Mouse (Mus musculus): Measurements from ENCODE around the gene Ncoa3. TPM values are rescaled to one million over a fixed set of nuclear protein-coding genes. Genes with fewer than 3 reads are reported as not detected.
A peak's percentile ranks its signal among the peaks of the same experiment; 100 is the strongest.

Ncoa3 gene
- polyA plus RNA-seq, 1 experiment from 2014 or later = 4.2 TPM

- Histone ChIP-seq H3K9me3 (replicated peaks; ENCODE audit: control insufficient read depth, low read length) (no peaks in the 10 kb centered on the region), H3K36me3 (ENCODE audit: control insufficient read depth, insufficient read depth) (no peaks in the 10 kb centered on the region), H3K9ac (ENCODE audit: low read depth, low read length) (no peak overlapping the region), H3K4me1 (ENCODE audit: control insufficient read depth, low read depth, low read length) (no peaks in the 10 kb centered on the region), H3K27ac (ENCODE audit: low read length) (no peak overlapping the region), H3K4me2 (ENCODE audit: low read depth, low read length) (no peak overlapping the region), H3K27me3 (ENCODE audit: control insufficient read depth, insufficient read depth, low read depth, low read length) (no peaks in the 10 kb centered on the region), H3K4me3 (ENCODE audit: low read depth, low read length) (no peak overlapping the region)
- WGBS (ENCODE audit: insufficient replicate concordance) = 69% methylated on average over 29 of the region's 29 CpGs
- no peak for ATAC-seq (ENCODE audit: low read depth)
Observed at GRCm38 (mm10) chr2:166086457-166087233, 94.2 kb downstream of the Ncoa3 start.

DNA sequence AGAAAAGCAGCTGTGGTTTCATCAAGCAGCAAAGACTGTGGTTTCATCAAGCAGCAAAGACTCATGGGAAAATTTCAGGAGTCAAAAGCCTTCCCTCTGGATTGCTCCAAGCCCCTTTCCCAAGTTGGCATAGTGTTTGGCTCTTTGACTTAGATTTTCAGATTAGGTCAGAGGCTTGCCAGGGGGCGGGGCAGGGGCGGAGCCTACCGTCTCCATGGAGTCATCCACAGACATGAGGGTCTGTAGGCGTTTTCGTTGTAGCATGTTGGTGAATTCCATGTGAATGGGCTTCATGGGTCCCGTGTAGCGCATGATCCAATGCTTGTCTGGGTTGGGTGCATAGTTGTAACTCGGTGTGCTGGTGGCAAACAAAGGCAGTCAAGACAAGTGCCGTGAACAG is 96.6 kb downstream of the Ncoa3 start:
- no peak overlapping the region for H3K4me3 ChIP-seq (ENCODE audit: low read depth, low read length)

DNA sequence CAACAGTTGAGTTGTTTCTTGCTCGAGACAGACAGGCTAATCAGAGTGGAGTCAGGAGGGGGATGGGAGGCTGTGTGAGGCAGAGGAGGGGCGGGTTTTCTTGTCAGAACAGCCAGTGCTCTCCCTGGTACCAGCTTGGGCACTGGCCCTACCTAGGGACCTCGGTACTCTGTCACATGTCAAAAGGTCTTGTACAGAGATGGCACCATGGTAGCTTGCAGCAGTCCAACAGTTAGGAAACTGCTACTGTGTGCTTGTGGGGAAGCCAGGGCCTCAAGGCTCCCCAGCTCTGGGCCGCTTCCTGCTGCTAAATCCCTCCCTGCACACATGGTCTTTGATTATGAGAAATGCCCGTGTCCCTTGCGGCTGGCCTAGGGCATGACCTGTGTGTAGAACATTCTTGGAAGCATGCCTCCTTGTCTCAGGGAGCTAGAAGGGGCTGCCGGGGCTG is 97.7 kb downstream of the Ncoa3 start:
- Histone ChIP-seq H3K27me3 (ENCODE audit: control insufficient read depth, insufficient read depth, low read depth, low read length) (no peaks in the 10 kb centered on the region), H3K4me1 (ENCODE audit: control insufficient read depth, low read depth, low read length) (no peaks in the 10 kb centered on the region), H3K9ac (ENCODE audit: low read depth, low read length) (no peak overlapping the region), H3K4me3 (ENCODE audit: low read depth, low read length) (no peak overlapping the region), H3K4me2 (ENCODE audit: low read depth, low read length) (no peak overlapping the region), H3K36me3 (ENCODE audit: control insufficient read depth, insufficient read depth) (no peaks in the 10 kb centered on the region), H3K9me3 (replicated peaks; ENCODE audit: control insufficient read depth, low read length) (no peaks in the 10 kb centered on the region), H3K27ac (ENCODE audit: low read length) (no peak overlapping the region)
- no peak for ATAC-seq (ENCODE audit: low read depth)
- 33% methylated on average over 7 of the region's 7 CpGs for whole genome bisulfite sequencing (ENCODE audit: insufficient replicate concordance)

More for the DNA sequence above, 96.6 kb downstream of the Ncoa3 start:
- Histone ChIP-seq H3K4me1 (ENCODE audit: control insufficient read depth, low read depth, low read length) (no peaks in the 10 kb centered on the region), H3K27ac (ENCODE audit: low read length) (no peak overlapping the region), H3K4me2 (ENCODE audit: low read depth, low read length) (no peak overlapping the region), H3K9me3 (replicated peaks; ENCODE audit: control insufficient read depth, low read length) (no peaks in the 10 kb centered on the region), H3K36me3 (ENCODE audit: control insufficient read depth, insufficient read depth) (no peaks in the 10 kb centered on the region), H3K9ac (ENCODE audit: low read depth, low read length) (no peak overlapping the region), H3K27me3 (ENCODE audit: control insufficient read depth, insufficient read depth, low read depth, low read length) (no peaks in the 10 kb centered on the region)
- 66% methylated on average over 9 of the region's 9 CpGs for WGBS (ENCODE audit: insufficient replicate concordance)
- ATAC-seq (ENCODE audit: low read depth) = no peak

DNA sequence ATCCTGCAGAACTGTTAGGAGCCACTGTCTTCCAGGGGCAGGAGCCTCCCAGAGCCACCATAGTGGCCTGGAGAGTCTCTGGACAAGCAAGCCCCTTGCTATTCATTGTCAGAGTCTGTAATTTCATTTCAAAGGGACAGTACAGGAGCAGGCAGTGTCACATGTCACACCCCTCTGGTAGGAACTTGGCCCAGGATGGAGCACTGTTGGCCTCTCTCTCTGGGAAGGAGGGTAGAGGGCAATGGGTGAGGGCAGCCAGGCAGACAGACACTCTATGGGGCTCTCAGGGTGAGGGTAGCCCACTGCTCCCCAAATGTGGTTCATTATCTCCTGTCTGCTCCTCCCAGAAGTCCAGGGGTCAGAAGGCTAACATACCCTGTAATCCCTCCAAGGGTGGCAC is 99.2 kb downstream of the Ncoa3 start:
- Histone ChIP-seq H3K9me3 (replicated peaks; ENCODE audit: control insufficient read depth, low read length) (no peaks in the 10 kb centered on the region), H3K4me3 (ENCODE audit: low read depth, low read length) (no peak overlapping the region), H3K4me2 (ENCODE audit: low read depth, low read length) (no peak overlapping the region), H3K4me1 (ENCODE audit: control insufficient read depth, low read depth, low read length) (no peaks in the 10 kb centered on the region), H3K36me3 (ENCODE audit: control insufficient read depth, insufficient read depth) (no peaks in the 10 kb centered on the region), H3K27me3 (ENCODE audit: control insufficient read depth, insufficient read depth, low read depth, low read length) (no peaks in the 10 kb centered on the region), H3K9ac (ENCODE audit: low read depth, low read length) (no peak overlapping the region), H3K27ac (ENCODE audit: low read length) (no peak overlapping the region)
- ATAC-seq (ENCODE audit: low read depth) = no peak

GRCm38 (mm10) chr2:166092412-166092811 is 100.0 kb downstream of the Ncoa3 start:
- H3K9me3 ChIP-seq (replicated peaks; ENCODE audit: control insufficient read depth, low read length) = no peaks in the 10 kb centered on the region
- 51% methylated on average over 6 of the region's 6 CpGs for WGBS (ENCODE audit: insufficient replicate concordance)
- no peak overlapping the region for H3K27ac ChIP-seq (ENCODE audit: low read length)
- no peak overlapping the region for H3K4me2 ChIP-seq (ENCODE audit: low read depth, low read length)
- H3K27me3 ChIP-seq (ENCODE audit: control insufficient read depth, insufficient read depth, low read depth, low read length) = no peaks in the 10 kb centered on the region
- no peak overlapping the region for H3K9ac ChIP-seq (ENCODE audit: low read depth, low read length)
- no peaks in the 10 kb centered on the region for H3K4me1 ChIP-seq (ENCODE audit: control insufficient read depth, low read depth, low read length)
- no peak overlapping the region for H3K4me3 ChIP-seq (ENCODE audit: low read depth, low read length)
- no peaks in the 10 kb centered on the region for H3K36me3 ChIP-seq (ENCODE audit: control insufficient read depth, insufficient read depth)
- ATAC-seq (ENCODE audit: low read depth) = peak; percentile 30; the same call in 1 of the 2 replicates

DNA sequence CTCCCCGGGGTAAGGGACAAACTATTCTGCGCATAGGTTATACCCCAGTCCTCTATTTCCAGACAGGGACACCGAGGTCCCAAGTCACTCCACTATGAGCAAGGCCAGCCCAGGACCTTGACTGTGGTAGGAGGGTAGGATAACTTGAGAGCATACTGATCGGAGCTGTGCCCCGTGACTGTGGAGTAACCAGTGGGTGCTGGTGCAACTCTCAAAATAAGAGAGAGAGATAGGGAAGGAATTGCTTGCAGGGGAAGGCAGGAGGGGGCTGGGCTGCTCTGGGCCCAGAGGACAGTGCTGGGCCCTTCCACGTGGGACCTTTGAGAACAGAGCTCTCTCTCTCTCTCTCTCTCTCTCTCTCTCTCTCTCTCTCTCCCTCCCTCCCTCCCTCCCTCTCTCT is 103.9 kb downstream of the Ncoa3 start:
- ATAC-seq (ENCODE audit: low read depth) = no peak
- 65% methylated on average over 6 of the region's 6 CpGs for WGBS (ENCODE audit: insufficient replicate concordance)
- H3K36me3 ChIP-seq (ENCODE audit: control insufficient read depth, insufficient read depth) = no peaks in the 10 kb centered on the region

GRCm38 (mm10) chr2:166096834-166097233 is 104.4 kb downstream of the Ncoa3 start:
- no peak overlapping the region for H3K27ac ChIP-seq (ENCODE audit: low read length)
- no peaks in the 10 kb centered on the region for H3K36me3 ChIP-seq (ENCODE audit: control insufficient read depth, insufficient read depth)
- H3K4me1 ChIP-seq (ENCODE audit: control insufficient read depth, low read depth, low read length) = no peaks in the 10 kb centered on the region
- H3K9ac ChIP-seq (ENCODE audit: low read depth, low read length) = no peak overlapping the region
- no peak overlapping the region for H3K4me3 ChIP-seq (ENCODE audit: low read depth, low read length)
- 77% methylated on average over 1 of the region's 1 CpGs for WGBS (ENCODE audit: insufficient replicate concordance)
- ATAC-seq (ENCODE audit: low read depth) = no peak
- H3K9me3 ChIP-seq (replicated peaks; ENCODE audit: control insufficient read depth, low read length) = no peaks in the 10 kb centered on the region
- no peaks in the 10 kb centered on the region for H3K27me3 ChIP-seq (ENCODE audit: control insufficient read depth, insufficient read depth, low read depth, low read length)
- no peak overlapping the region for H3K4me2 ChIP-seq (ENCODE audit: low read depth, low read length)

More for the DNA sequence above, 103.9 kb downstream of the Ncoa3 start:
- H3K9ac ChIP-seq (ENCODE audit: low read depth, low read length) = no peak overlapping the region
- no peak overlapping the region for H3K27ac ChIP-seq (ENCODE audit: low read length)
- no peaks in the 10 kb centered on the region for H3K27me3 ChIP-seq (ENCODE audit: control insufficient read depth, insufficient read depth, low read depth, low read length)
- H3K4me2 ChIP-seq (ENCODE audit: low read depth, low read length) = no peak overlapping the region
- no peaks in the 10 kb centered on the region for H3K4me1 ChIP-seq (ENCODE audit: control insufficient read depth, low read depth, low read length)
- no peaks in the 10 kb centered on the region for H3K9me3 ChIP-seq (replicated peaks; ENCODE audit: control insufficient read depth, low read length)
- no peak overlapping the region for H3K4me3 ChIP-seq (ENCODE audit: low read depth, low read length)

- ATAC-seq (ENCODE audit: low read depth) = no peak
- no peaks in the 10 kb centered on the region for H3K4me1 ChIP-seq (ENCODE audit: control insufficient read depth, low read depth, low read length)
- H3K27me3 ChIP-seq (ENCODE audit: control insufficient read depth, insufficient read depth, low read depth, low read length) = no peaks in the 10 kb centered on the region
- H3K36me3 ChIP-seq (ENCODE audit: control insufficient read depth, insufficient read depth) = no peaks in the 10 kb centered on the region
- no peak overlapping the region for H3K4me3 ChIP-seq (ENCODE audit: low read depth, low read length)
- WGBS (ENCODE audit: insufficient replicate concordance) = 62% methylated on average over 18 of the region's 18 CpGs
- no peak overlapping the region for H3K9ac ChIP-seq (ENCODE audit: low read depth, low read length)
- no peak overlapping the region for H3K27ac ChIP-seq (ENCODE audit: low read length)
- H3K4me2 ChIP-seq (ENCODE audit: low read depth, low read length) = no peak overlapping the region
- H3K9me3 ChIP-seq (replicated peaks; ENCODE audit: control insufficient read depth, low read length) = no peaks in the 10 kb centered on the region
Observed at GRCm38 (mm10) chr2:166097443-166098291, 105.2 kb downstream of the Ncoa3 start.
